Mouse (Mus musculus) telencephalon, adult 2 months (tissue): ENCODE results near the gene Coq6.
"Not testable (repeated sequence)": the region's sequence is repeated elsewhere in the genome, so short reads cannot be mapped to it uniquely, and the experiment has no call there.

Experiments used
- DNase-seq: peaks from one replicate; pipeline ENCODE4 v3.0.0-alpha.2; 2011; ENCODE audit warnings: low read depth, low spot score

Gene Coq6

DNA sequence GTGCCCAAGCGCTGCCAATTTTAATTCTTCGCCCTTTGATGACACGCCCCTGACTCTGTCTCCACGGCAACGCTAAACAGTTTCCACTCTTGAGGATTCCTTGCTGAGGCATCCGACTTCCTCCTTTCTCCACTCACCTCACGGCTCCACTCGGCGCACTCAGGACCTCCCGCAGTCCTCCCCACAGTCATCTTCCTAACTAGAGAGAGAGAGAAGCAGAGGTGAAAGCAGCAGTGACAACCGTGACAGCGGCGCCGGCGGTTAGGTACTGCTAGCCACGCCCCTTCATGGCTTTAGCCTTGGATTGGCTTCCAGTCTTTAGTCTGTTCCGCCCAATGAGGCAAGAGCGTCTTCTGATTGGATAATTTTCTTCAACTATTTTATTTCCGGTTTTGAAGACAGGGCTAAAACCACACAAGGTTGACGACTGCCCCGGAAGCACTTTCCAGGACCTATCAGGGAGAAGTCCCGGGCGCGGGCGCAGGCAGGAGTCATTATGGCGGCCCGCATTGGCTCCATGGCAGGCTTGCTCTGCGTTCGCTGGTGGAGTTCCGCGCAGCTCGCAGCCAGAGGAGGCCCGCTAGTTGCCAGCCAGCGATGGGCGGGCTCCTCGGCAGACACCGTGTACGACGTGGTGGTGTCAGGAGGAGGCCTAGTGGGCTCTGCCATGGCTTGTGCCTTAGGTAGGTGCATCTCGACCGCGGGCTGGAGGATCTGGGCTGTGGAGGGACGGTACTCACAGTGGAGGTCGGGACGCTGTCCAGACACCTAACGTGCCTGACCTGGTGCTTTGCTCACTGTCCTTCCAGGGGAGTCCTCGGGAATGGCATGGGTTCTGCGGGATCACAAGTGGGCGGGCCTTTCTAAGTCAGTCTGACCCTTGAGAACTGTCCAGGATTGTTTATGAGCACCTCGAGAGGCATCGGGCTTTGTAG is at the start of gene Coq6, which contains the start of gene Fam161b:
Gene Coq6, plus strand, starts transcription at position 103 of the 935 bp plus-strand sequence.
Gene Fam161b, minus strand, starts transcription at position 279 of the 935 bp plus-strand sequence.
- DNase-seq, result peak; percentile 99

DNA sequence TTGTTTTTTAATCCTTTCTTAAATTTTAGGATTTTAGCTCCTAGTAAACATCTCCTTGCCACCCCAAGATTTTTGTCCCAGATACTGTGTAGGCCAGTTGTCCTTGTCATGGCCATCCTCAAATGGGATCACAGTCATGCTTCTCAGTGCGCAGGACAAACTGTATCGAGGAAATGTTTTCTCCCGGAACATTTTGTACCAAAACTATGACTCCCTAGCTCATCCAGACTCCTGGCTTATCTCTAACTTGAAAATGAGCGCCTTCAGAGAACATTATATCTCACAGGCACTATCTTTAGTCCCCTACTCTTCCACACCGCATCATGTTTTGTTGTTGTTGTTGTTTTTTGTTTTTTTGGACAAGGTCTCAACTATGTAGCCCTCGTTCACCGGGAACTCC is 45.5 kb upstream of the Coq6 start:
- no peak for DNase-seq

DNA sequence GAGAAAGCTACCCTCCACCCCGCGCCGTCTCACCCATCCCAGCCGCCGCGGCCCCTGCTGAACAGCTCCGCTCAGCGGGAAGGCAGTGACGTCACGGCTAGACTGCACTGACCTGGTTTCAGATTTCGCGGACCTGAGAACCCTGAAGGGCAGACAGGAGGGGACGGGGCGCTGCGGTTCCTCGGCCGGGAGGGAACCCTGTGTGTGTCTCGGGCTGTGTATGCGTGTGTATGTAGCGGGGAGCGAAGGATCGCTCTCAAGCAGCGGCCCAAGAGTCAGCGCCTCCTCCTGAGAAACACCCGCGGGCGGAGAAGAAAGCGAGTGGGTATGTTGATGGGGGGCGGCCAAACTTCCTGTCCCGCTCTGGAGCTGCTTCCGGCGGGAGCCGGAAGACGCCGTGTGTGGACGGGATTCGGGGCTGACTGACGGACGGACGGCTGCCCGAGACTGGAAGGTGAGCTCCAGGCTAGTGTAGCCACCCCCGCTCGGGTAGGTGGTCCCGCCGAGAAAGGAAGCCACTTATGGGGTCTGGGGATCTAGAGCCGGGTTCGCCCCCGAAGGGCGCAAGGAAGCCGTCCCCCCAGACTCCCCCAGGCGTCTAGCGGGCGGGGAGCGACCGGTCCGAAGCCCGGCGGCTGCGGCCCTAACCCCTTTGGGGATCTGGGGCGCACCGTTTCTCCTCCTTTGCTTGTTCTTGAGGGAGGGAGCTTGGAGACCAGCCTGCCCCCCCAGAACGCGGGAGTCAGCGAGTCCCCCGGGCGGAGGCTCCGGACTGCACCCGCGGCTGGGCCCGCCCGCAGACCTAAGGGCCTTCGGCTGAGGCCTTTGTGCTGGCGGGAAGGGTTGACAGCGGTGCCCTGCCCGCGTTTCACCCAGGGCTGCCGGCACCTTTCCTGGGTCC is 44.5 kb upstream of the Coq6 start, which contains the start of gene Zfp410:
Gene Zfp410, plus strand, starts transcription at position 132 of the 901 bp plus-strand sequence.
- peak; percentile 75 for DNase-seq

DNA sequence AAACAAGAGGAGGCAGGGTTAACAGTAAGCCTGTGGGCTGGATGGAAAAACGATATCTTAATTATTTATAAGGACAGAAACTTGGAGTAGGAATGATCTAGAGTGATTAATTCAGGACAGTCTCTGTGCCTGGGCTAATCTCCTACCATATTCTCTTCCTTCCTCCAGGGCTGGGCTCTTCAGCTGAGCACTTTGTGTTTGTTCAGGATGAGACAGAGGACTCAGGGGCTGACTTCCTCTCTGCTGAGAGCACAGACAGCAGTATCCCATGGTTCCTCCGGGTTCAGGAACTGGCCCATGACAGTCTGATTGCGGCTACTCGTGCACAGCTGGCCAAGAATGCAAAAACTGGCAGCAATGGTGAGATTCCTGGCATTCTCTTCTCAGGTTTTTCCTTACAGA is 34.3 kb upstream of the Coq6 start:
- DNase-seq, result no peak

DNA sequence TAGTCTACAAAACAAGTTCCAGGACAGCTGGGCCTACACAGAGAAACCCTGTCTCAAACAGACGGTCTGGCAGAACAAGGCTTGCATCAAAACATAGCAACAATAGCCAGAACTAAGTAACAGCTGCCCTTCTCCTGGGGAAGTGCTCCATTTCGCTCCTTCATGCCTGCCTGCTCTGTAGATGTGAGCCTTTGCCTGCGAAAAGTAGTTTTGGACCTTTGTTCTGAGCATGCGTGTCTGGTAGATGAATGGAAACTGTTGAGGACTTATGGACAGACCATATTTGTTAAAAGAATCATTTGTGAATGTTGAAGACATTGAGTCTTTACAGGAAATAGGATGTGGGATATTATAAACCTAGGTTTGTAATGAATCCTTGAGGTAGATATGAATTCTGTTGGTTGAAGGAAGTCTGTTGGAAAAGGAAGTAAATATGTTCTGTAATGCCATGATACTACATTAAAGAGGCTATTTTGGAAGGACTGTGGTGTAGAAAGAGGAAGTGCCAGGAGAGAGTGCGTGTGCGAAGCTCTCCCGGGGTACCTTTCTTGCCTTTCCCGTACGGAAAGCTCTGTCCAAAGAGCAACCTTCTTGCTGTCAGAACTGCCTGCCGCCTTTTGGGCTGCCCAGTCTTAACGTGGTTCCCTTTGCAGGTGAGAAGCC is 24.4 kb upstream of the Coq6 start:
- DNase-seq, result no peak

DNA sequence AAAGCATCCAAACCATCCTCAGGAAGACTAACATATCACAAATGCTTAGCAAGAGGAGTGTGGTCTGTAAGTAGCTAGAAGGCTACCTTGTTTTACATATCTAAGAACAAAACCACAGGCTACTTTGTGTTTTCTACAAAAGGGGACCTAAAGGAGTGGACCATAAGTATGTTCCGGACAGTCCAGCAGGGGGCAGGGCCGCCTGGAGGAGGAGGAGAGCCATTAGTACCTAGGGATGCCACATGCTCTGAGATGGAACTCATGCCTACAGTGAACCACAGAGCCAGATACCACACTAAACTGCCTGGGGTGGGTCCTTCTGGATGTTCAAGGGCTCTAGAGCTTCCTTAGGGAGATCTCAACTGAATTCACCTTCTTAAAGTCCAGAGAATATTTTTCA is 14.3 kb upstream of the Coq6 start:
- DNase-seq, result no peak

DNA sequence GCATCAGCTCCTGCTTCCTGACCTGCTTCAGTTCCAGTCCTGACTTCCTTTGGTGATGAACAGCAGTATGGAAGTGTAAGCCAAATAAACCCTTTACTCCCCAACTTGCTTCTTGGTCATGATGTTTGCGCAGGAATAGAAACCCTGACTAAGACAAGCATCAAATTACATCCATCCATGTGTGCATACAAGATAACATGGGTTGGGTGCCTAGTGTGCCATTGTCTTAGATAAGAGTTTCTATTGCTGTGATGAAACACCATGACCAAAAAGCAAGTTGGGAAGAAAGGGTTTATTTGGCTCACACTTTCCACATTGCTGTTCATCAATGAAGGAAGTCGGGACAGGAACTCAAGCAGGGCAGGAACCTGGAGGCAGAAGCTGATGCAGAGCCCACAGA is 2.8 kb upstream of the Coq6 start:
- not testable (repeated sequence) for DNase-seq

DNA sequence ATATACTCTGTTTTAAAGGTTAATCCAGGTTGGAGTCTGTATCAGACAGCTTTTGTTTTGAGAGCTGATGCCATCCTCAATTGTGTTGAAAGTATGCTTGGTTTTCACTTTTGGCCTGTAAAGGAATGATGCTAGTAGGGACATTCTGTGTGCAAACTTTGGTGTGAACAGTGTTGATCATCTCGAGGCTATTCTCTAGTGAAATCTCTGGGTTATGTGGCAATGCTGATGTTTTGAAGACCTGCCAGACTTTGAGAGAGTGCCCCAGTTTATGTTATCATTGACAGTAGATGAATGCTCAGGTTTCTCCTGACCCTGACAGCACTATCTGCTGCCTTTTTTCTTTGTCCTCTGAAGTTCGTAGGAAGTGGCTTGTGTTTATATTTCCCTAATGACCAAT is 1.4 kb downstream of the Coq6 start:
- DNase-seq, result no peak

DNA sequence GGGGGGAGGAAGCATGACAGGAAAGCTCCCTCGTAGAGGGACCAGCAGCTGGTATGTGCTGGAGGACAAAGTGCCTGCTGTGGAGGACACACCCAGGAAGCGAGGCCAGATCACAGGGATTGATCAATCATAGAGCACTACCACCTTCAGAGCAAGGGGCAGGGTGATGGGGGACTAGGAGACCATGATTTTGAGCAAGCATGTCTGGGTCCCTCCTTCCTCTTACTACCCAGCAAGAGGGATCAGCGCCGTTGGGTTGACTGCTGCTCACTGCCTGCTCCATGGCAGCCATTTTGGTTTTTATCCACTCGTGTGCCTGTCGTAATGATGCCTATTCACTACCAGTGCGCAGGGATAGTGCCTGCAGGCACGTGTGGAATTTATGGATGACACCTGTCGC is 2.8 kb downstream of the Coq6 start:
- no peak for DNase-seq

DNA sequence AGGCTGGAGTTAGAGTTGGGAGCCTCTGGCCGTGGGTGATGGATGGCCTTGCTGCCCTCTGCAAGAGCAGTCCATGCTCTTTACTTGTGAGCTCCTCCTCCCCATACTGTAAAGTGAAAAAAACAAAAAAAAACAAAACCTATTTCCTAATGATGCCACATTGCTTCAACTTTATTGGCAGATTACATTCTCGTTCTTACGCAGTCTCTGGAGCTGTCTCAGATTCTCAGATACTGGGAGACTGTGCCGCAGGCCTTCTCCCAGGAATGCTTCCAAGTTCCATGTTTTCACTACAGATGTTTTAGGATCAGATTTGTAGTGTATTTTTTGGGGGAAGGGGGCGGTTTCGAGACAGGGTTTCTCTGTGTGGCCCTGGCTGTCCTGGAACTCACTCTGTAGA is 3.7 kb downstream of the Coq6 start:
- no peak for DNase-seq

DNA sequence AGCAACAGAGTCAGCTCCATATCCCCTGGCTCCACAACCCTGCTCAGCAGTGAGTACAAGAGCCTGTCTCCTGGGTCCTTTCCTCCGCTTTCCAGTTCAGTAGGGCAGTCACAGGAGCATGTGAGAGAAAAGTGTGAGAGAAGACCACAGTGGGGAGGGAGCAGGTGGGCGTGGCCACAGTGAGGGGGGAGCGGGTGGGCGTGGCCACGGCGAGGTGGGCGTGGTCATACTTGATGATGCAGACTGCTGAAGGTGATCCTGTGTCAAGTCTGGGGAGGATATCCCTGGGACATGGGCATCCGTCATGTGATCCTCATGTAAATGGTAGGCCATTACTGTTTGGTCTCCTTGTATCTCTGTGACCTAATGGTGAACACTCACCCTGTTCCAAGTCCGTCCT is 5.5 kb downstream of the Coq6 start:
- no peak for DNase-seq

DNA sequence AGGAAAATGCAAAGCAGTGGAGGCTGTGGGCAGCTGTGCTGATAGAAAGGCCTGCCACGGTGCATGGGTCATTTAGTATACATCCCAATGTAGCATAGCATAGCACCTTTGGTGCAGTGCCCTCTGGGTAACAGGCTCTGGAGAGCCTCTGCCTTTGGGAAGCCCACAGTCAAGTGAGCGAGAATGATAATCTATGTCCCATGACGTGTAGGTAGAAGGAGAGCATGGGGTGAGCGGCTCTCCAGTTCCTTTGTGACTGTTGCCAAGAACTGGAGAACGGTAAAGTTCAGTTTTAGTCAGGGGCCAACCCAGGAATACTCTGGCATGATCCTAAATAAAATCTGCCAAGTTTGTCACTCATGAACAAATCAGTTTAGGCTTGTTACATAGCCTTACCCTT is 10.2 kb downstream of the Coq6 start:
- no peak for DNase-seq

DNA sequence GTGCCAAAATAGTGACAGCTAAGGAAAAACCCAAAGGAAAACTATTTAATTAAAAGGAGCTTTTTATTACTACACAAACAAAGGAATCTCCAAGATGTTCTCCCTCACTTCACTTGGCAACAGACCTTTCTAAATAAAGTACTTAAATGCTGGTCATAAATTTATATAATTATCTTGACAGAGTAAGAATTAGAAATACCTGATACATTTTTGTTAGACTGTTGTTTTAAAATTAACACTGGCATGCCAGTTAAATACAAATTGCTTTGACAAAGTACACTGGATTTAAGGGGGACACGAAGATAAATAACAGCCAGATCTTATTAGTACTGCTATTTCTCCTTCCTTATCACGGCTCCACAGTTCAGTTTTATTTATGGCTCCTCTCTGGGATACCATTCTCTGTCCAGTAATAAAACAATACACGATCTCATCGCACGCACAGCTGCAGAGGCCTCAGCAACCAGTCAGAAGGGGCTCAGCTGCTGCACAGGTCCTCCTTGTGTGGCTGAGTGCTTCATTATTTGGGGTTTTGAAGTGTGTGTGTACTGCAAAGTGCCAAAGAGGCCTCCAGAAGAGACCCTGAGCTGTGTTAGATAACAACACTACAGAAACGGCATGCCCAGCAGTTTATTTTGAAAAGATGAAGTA is 12.5 kb downstream of the Coq6 start:
- DNase-seq, result no peak

DNA sequence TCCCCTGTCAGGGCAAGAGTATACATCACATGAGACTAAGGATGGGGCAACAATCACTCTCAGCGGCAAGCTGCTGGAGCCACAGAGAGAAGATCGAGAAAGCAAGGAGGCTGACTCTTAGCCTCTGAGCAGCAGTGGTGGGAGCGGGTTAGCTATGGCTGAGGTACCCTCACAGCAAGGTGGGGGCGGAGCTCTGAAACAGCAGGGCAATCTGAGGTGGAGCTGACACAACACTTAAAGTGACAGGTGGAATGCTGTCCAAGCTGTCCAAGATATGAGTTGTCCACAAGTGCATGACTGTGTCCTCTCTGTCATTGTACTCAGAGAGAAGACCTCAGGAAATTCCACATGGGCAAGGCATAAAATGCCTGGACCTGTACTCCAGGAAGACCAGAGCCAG is 20.9 kb downstream of the Coq6 start:
- no peak for DNase-seq

DNA sequence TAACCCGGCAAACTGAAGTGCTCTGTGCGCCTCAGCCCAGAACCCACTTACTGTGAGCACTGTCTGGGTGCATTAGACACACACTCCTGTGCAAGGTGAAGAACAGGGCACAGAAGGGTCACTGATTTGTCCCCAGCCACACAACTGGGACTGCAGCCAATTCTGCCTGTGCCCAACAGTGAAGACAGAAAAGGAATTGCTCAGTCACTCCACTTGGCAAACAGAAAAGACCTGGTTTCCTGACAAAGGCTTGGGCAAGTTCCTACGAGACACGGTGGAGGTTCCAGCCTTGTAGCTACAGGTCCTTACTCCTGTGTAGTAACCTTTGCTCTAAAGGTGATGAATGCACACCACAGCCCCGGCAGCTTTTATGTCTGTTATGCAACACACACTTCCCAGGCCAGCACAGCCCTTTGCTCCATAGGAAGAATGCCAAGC is 23.2 kb downstream of the Coq6 start:
- no peak for DNase-seq

DNA sequence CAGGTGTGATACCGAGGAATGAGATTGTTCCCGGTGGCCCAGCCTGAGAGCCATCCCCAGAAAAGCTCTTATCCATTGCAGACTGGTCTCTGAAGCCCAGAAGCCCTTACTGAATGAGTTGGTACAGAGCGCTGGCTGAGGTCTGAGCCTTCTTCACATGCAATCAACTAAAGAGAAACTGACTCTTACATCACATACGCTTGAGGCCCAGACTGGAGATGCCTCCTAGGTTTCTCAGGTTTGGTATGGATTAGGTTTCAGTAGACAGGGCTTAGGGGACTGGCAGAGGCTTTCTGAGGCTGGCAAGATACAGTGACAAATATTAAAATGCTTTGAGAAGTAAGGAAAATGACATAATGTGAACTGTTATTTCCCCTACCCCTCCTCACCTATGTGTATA is 24.0 kb downstream of the Coq6 start:
- DNase-seq, result no peak

DNA sequence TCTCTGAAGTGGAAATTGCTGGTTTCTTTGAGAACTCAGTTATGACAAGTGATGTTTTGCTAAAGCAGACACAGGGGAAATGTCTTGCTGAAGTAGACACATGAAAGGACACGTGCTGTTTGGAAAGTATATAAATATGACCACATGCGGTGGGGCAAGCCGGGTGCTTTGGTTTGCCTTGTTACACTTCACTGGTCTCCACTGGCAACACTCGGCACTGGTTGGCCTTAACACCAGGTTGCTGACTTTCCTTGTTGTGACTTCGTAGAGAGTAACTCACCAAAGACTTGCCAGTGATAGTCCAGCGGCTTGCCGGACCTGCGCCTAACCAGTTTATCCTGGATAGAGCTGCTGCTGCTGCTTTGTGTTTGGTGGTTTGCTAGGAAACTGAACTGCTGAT is 26.6 kb downstream of the Coq6 start:
- DNase-seq, result no peak

DNA sequence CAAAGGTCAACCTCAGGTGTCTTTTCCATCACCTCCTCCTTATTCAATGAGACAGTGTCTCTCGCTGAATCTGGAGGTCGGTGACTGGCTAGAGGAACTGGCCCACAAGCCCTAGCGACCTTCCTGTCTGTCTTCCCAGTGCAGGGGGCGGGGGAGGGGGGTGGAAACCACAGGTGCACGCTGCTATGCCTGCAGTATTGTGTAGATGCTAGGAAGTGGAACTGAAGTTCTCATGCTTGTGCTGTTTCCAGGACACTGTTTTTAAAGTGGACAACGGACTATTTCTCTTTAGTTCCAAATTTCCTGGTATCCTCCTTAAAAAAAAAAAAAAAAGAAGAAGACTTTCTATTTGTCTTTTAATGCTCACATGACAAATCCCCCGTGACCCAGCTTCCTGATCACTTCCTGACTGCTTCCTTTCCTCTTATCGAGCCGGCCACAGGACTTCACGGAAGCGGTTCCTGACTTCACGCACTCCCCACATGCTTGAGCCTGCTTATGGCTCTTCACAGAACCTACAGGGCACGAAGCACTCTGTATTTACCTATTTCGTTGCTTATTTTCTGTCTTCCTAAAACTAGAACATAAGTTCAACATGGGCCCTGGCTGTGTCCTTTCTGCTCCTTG is 27.4 kb downstream of the Coq6 start:
- no peak for DNase-seq

DNA sequence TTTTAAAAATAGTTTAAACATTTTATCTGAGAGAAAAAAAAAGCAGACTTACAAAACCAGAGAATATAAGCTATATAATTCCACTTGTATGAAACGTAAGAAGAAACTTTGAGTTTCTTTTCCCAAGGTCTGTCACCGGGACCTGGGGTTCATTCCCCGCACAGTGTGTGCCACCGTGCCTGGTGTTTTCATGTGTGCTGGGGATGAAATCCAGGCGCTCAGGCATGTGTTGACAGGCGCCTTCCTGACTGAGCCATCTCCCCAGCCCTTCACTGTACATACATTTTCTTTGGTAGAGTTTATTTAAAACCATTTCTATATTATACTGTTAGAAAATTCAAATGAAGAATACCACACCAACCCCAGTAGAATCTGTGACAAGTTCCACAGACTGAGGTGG is 28.9 kb downstream of the Coq6 start:
- no peak for DNase-seq

DNA sequence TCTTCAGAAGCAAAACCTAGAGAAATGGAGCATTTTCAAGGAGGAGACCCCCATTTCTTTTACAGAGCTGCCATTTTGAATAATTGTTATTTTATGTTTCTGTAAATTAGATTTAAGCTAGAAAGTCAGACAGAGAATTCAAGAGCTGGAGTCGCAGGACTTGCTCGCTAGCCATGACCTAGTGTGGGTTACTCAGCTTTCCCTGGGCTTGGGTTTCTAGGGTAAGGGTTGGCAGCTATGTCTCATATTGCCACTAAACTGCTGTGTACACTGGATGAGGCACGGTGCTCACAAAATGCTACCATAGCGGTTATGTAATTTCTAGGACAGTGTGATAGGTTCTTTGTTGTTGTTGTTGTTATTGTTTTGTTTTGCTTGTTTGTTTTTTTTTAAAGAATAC is 31.2 kb downstream of the Coq6 start:
- no peak for DNase-seq

DNA sequence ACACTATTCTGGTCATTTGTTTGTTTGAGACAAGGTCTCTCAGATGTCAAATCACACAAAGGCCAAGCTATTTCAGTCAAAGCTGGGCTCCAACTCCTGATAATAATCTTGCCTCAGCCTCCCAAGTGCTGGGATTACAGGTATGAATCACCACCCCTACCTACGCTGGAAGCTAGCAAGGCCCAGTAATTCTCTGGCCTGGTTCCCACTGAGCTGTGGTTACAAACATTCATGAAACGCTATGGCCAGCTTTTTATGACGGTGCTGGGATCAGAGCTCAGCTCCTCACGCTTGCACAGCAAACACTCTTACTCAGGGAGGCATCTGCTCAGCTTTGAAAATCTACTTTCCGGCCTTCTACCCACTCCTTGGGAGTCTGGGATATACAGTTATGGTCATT is 32.4 kb downstream of the Coq6 start:
- no peak for DNase-seq
